Mouse (Mus musculus): Measurements from ENCODE around the gene Tepsin. TPM values are rescaled to one million over a fixed set of nuclear protein-coding genes. Genes with fewer than 3 reads are reported as not detected.

The Tepsin gene
- polyA plus RNA-seq (2015; fragmentation: Nextera tagmentation; extraction: Ambion mirVana), result 17.8 TPM in 2 replicates

- Histone ChIP-seq H3K27ac (peak within 1 kb of the TSS; percentile 96), H3K4me3 (peak within 1 kb of the TSS; percentile 91), H3K9ac (peak within 1 kb of the TSS; percentile 84), H3K4me2 (peak within 1 kb of the TSS; percentile 91), H3K4me1 (peaks cover 21% of the 10 kb centered on the region), H3K9me3 (no peaks in the 10 kb centered on the region), H3K27me3 (no peaks in the 10 kb centered on the region), H3K36me3 (peaks cover 34% of the 10 kb centered on the region)
- WGBS, result under 1% methylated on average over 77 of the region's 77 CpGs
- ATAC-seq (ENCODE audit: insufficient number of reproducible peaks, low FRiP score, low TSS enrichment, low read depth), result peak; percentile 99
Observed at GRCm38 (mm10) chr11:120098588-120099511, at the start of gene Tepsin, which contains the start of gene Ndufaf8. Gene Tepsin (minus strand): TSS chr11:120098731. Gene Ndufaf8 (plus strand): TSS chr11:120098928.

- peak overlapping the region; percentile 0; the same call in 1 of the 2 replicates for H3K27ac ChIP-seq
- no peaks in the 10 kb centered on the region for H3K9me3 ChIP-seq
- H3K4me1 ChIP-seq, result peaks cover 9% of the 10 kb centered on the region; the same call in 1 of the 2 replicates
- H3K4me2 ChIP-seq, result no peak overlapping the region
- H3K4me3 ChIP-seq, result no peak overlapping the region
- no peak overlapping the region for H3K9ac ChIP-seq
- ATAC-seq (ENCODE audit: insufficient number of reproducible peaks, low FRiP score, low TSS enrichment, low read depth), result no peak
- WGBS, result 76% methylated on average over 13 of the region's 13 CpGs
- peaks cover 29% of the 10 kb centered on the region; the same call in 1 of the 2 replicates for H3K36me3 ChIP-seq
- H3K27me3 ChIP-seq, result no peaks in the 10 kb centered on the region
Observed at GRCm38 (mm10) chr11:120143708-120144497, 45.4 kb upstream of the Tepsin start.

- H3K36me3 ChIP-seq, result peaks cover 37% of the 10 kb centered on the region; the same call in 1 of the 2 replicates
- peaks cover 13% of the 10 kb centered on the region for H3K4me1 ChIP-seq
- 84% methylated on average over 3 of the region's 3 CpGs for WGBS
- no peak overlapping the region for H3K4me3 ChIP-seq
- no peak overlapping the region for H3K4me2 ChIP-seq
- no peak overlapping the region for H3K9ac ChIP-seq
- H3K27ac ChIP-seq, result peak overlapping the region; percentile 63
- H3K27me3 ChIP-seq, result no peaks in the 10 kb centered on the region
- H3K9me3 ChIP-seq, result no peaks in the 10 kb centered on the region
- ATAC-seq (ENCODE audit: insufficient number of reproducible peaks, low FRiP score, low TSS enrichment, low read depth), result 0 out of 2 replicates have a peak, but pooled peaks have one; percentile 46
Observed at GRCm38 (mm10) chr11:120142601-120143051, 44.1 kb upstream of the Tepsin start.

DNA sequence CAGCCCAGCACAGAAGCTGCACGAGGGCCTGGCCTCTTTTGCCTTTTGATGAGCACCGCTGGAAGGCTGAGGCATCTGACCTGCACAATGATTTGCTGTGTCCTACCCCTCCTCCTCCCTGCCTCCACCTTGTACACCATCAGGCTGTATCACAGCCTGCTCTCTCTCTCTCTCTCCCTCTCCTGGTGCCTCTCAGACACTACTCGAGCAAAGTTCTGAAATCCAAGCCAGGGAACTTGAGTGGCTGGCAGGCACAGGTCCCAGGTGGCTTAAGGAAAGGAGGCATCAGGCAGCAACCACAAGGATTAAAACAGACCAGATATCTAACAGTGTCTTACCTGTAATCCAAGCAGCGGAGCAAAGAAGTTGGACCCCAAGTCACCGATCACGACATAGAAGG is 41.7 kb upstream of the Tepsin start:
- no peak for ATAC-seq (ENCODE audit: insufficient number of reproducible peaks, low FRiP score, low TSS enrichment, low read depth)
- Histone ChIP-seq H3K9me3 (no peaks in the 10 kb centered on the region), H3K27me3 (no peaks in the 10 kb centered on the region), H3K4me2 (no peak overlapping the region), H3K4me3 (no peak overlapping the region), H3K27ac (no peak overlapping the region), H3K9ac (no peak overlapping the region), H3K4me1 (peaks cover 22% of the 10 kb centered on the region), H3K36me3 (peaks cover 33% of the 10 kb centered on the region)
- WGBS, result 74% methylated on average over 6 of the region's 6 CpGs

DNA sequence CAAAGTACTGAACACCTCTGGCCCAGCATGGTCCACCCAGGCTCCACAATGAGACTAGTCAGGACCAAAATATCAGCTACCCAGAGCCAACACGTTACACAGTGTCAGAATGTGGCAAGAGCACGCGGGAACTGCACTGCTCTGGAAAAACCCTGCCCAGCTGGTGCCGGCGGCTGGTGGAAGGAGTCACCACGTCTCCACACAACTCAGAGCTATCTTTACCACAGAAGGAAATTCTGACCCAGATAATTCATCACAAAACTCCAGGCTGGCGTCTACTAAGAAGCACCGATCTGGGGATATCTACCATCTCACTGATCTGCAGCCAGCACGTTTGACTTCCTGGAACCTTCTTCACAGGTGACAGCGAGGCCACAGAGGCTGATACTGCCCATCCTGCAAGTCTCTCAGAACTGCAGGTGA is 40.8 kb upstream of the Tepsin start:
- Histone ChIP-seq H3K27me3 (no peaks in the 10 kb centered on the region), H3K27ac (no peak overlapping the region), H3K4me3 (no peak overlapping the region), H3K4me2 (no peak overlapping the region), H3K9me3 (no peaks in the 10 kb centered on the region), H3K9ac (no peak overlapping the region), H3K36me3 (peaks cover 37% of the 10 kb centered on the region), H3K4me1 (peaks cover 16% of the 10 kb centered on the region; the same call in 1 of the 2 replicates)
- no peak for ATAC-seq (ENCODE audit: insufficient number of reproducible peaks, low FRiP score, low TSS enrichment, low read depth)
- 78% methylated on average over 10 of the region's 10 CpGs for WGBS

DNA sequence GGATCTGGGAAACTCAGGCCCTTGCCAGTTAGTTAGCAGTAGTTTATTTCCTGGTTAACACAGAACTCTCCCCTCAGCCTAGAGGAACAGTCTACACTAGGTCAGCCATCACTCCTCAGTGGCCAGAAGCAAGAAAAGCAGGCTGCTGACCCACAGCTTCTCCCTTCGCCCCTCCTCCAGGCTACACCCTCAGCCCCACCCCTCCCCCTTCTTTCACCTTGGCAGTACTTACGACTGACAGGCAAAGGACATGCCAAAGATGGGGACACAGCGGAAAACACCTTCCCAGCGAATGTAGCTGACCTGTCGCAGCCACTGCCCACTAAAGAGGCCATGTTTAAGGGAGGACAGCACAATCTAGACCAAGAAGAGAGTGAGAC is 39.1 kb upstream of the Tepsin start:
- Histone ChIP-seq H3K27me3 (no peaks in the 10 kb centered on the region), H3K27ac (no peak overlapping the region), H3K4me1 (peaks cover 16% of the 10 kb centered on the region; the same call in 1 of the 2 replicates), H3K36me3 (peaks cover 50% of the 10 kb centered on the region), H3K9me3 (no peaks in the 10 kb centered on the region), H3K9ac (no peak overlapping the region), H3K4me2 (no peak overlapping the region), H3K4me3 (no peak overlapping the region)
- 47% methylated on average over 5 of the region's 5 CpGs for WGBS
- ATAC-seq (ENCODE audit: insufficient number of reproducible peaks, low FRiP score, low TSS enrichment, low read depth), result no peak

GRCm38 (mm10) chr11:120136796-120137624 is 38.5 kb upstream of the Tepsin start:
- peaks cover 14% of the 10 kb centered on the region; the same call in 1 of the 2 replicates for H3K4me1 ChIP-seq
- H3K4me3 ChIP-seq, result no peak overlapping the region
- no peaks in the 10 kb centered on the region for H3K9me3 ChIP-seq
- H3K27ac ChIP-seq, result no peak overlapping the region
- ATAC-seq (ENCODE audit: insufficient number of reproducible peaks, low FRiP score, low TSS enrichment, low read depth), result no peak
- H3K4me2 ChIP-seq, result no peak overlapping the region
- H3K36me3 ChIP-seq, result peaks cover 55% of the 10 kb centered on the region
- WGBS, result 80% methylated on average over 23 of the region's 23 CpGs
- H3K27me3 ChIP-seq, result no peaks in the 10 kb centered on the region
- H3K9ac ChIP-seq, result no peak overlapping the region

DNA sequence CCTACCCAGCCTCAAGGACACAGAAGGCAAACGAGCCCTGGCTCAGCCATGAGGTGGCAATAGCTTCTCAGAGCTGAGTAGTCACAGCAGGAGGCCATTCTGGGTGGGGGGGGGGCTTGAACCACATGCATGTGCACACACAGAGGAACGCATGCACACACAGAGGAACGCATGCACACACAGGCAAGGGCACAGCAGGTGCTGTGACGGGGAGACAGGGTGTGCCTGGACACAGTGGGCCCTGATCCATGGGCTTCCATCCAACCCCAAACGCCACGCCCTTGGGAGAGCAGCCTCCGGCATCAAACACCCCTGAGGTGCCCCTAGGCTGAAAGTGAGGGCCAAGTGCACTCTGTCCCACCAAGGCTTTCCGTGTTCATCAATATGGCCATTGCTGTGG is 37.7 kb upstream of the Tepsin start:
- no peak; the same call in 1 of the 2 replicates for ATAC-seq (ENCODE audit: insufficient number of reproducible peaks, low FRiP score, low TSS enrichment, low read depth)

DNA sequence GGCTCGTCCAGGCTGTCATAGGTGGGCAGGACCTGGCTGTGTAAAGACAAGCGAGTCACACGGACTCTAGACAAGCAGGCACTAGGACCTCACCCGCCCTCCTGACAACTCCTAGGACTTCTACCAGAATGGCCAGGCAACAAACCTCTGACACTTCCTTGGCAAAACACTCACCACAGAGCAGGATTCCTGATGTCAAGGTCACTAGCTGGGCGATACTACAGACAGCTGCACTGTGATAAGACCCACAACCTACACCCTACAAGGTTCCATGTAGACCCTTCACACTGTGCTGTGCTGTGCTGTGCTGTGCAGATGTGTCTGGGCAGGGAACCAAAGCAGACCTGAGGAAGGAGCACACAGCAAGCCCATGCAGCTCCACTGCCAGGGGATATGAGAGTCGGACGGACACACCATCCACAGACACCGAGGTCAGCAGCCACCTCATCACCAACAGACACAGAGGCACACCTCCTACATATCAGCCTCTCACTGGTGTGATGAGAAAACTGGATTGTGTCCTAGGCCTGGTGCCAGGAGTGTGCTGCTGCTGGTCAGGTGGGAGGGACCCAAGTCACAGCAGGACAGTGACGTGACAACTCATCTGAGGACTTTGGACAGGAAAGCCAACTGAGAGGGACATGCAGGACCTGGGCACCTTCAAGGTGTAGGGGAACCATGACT is 36.5 kb upstream of the Tepsin start:
- Histone ChIP-seq H3K27me3 (no peaks in the 10 kb centered on the region), H3K4me2 (no peak overlapping the region), H3K4me3 (no peak overlapping the region), H3K27ac (no peak overlapping the region), H3K9ac (no peak overlapping the region), H3K4me1 (peaks cover 14% of the 10 kb centered on the region; the same call in 1 of the 2 replicates), H3K36me3 (peaks cover 65% of the 10 kb centered on the region), H3K9me3 (no peaks in the 10 kb centered on the region)
- no peak for ATAC-seq (ENCODE audit: insufficient number of reproducible peaks, low FRiP score, low TSS enrichment, low read depth)
- WGBS, result 90% methylated on average over 9 of the region's 9 CpGs

More for the DNA sequence above, 37.7 kb upstream of the Tepsin start:
- Histone ChIP-seq H3K27ac (no peak overlapping the region), H3K4me1 (peaks cover 14% of the 10 kb centered on the region; the same call in 1 of the 2 replicates), H3K4me3 (no peak overlapping the region), H3K27me3 (no peaks in the 10 kb centered on the region), H3K4me2 (no peak overlapping the region), H3K9ac (no peak overlapping the region), H3K36me3 (peaks cover 60% of the 10 kb centered on the region), H3K9me3 (no peaks in the 10 kb centered on the region)
- WGBS, result 84% methylated on average over 8 of the region's 8 CpGs

- WGBS, result 94% methylated on average over 5 of the region's 5 CpGs
- ATAC-seq (ENCODE audit: insufficient number of reproducible peaks, low FRiP score, low TSS enrichment, low read depth), result no peak
- Histone ChIP-seq H3K27ac (no peak overlapping the region), H3K4me1 (peaks cover 14% of the 10 kb centered on the region; the same call in 1 of the 2 replicates), H3K9me3 (no peaks in the 10 kb centered on the region), H3K4me3 (no peak overlapping the region), H3K9ac (no peak overlapping the region), H3K36me3 (peaks cover 71% of the 10 kb centered on the region), H3K4me2 (no peak overlapping the region), H3K27me3 (no peaks in the 10 kb centered on the region)
Observed at GRCm38 (mm10) chr11:120134148-120134547, 35.6 kb upstream of the Tepsin start.

Data from limb, embryonic 15.5 days (tissue).